Mouse (Mus musculus): ENCODE results near the gene Scarf1. TPM values are rescaled to one million over a fixed set of nuclear protein-coding genes. Genes with fewer than 3 reads are reported as not detected.

Gene Scarf1
- total and polyA plus RNA-seq, 3 experiments: 0.15 to 0.28 TPM; not detected in 1

- DNase-seq (ENCODE audit: low read depth, low spot score): no peak
- Histone ChIP-seq H3K4me3 (ENCODE audit: control insufficient read depth in 1 of 2, insufficient read depth in 1 of 2, low read depth in 2 of 2, low read length in 2 of 2) (no peak overlapping the region), H3K9ac (ENCODE audit: control insufficient read depth, low read depth, low read length, poor library complexity, severe bottlenecking) (no peak overlapping the region), H3K9me3 (replicated peaks; ENCODE audit: insufficient read depth, low read length) (no peaks in the 10 kb centered on the region), H3K27me3 (ENCODE audit: control insufficient read depth in 1 of 2, insufficient read depth in 2 of 2, low read length in 2 of 2) (no peaks in the 10 kb centered on the region), H3K4me1 (ENCODE audit: control insufficient read depth in 1 of 2, insufficient read depth in 2 of 2, low read length in 2 of 2) (no peaks in the 10 kb centered on the region), H3K27ac (ENCODE audit: control insufficient read depth, low read depth, low read length) (no peak overlapping the region), H3K36me3 (ENCODE audit: control insufficient read depth in 1 of 2, insufficient read depth in 2 of 2, low read length in 2 of 2) (no peaks in the 10 kb centered on the region), H3K79me2 (ENCODE audit: control insufficient read depth, insufficient read depth, low read length, poor library complexity) (no peaks in the 10 kb centered on the region)
- no peak for TF ChIP-seq NELFE (IDR thresholded peaks at IDR 0.05; ENCODE audit: low read depth, low read length)
- no peak for TF ChIP-seq ZMIZ1 (IDR thresholded peaks at IDR 0.05; ENCODE audit: low read depth, low read length)
- TF ChIP-seq MAZ (IDR thresholded peaks at IDR 0.05; ENCODE audit: low read depth, low read length): no peak
- no peak for TF ChIP-seq TAL1 (IDR thresholded peaks at IDR 0.05; ENCODE audit: low read length)
- TF ChIP-seq MYB (IDR thresholded peaks at IDR 0.05; ENCODE audit: low read depth, low read length): no peak
- TF ChIP-seq JUND (IDR thresholded peaks at IDR 0.05; ENCODE audit: low read depth, low read length): no peak
- no peak for TF ChIP-seq HCFC1 (IDR thresholded peaks at IDR 0.05; ENCODE audit: low read depth, low read length)
- TF ChIP-seq MYC (IDR thresholded peaks at IDR 0.05; ENCODE audit: low read depth, low read length): no peak
- TF ChIP-seq GABPA (IDR thresholded peaks at IDR 0.05; ENCODE audit: low read depth, low read length): no peak
- TF ChIP-seq TBP (IDR thresholded peaks at IDR 0.05; ENCODE audit: low read depth, low read length): no peak
- no peak for TF ChIP-seq EP300 (IDR thresholded peaks at IDR 0.05; ENCODE audit: low read depth in 1 of 2, low read length in 2 of 2)
- no peak for TF ChIP-seq UBTF (IDR thresholded peaks at IDR 0.05; ENCODE audit: borderline replicate concordance, insufficient read depth, low read depth, low read length)
- TF ChIP-seq SIN3A (IDR thresholded peaks at IDR 0.05; ENCODE audit: low read length): no peak
- TF ChIP-seq POLR2AphosphoS5 (IDR thresholded peaks at IDR 0.05; ENCODE audit: borderline replicate concordance, low read depth, low read length): no peak
Observed at GRCm38 (mm10) chr11:75515186-75515585, 1.8 kb downstream of the Scarf1 start.

- Histone ChIP-seq H3K9ac (ENCODE audit: control insufficient read depth, low read depth, low read length, poor library complexity, severe bottlenecking) (no peak overlapping the region), H3K36me3 (ENCODE audit: control insufficient read depth in 1 of 2, insufficient read depth in 2 of 2, low read length in 2 of 2) (no peaks in the 10 kb centered on the region), H3K4me1 (ENCODE audit: control insufficient read depth in 1 of 2, insufficient read depth in 2 of 2, low read length in 2 of 2) (no peaks in the 10 kb centered on the region), H3K4me3 (ENCODE audit: control insufficient read depth in 1 of 2, insufficient read depth in 1 of 2, low read depth in 2 of 2, low read length in 2 of 2) (no peak overlapping the region), H3K27ac (ENCODE audit: control insufficient read depth, low read depth, low read length) (no peak overlapping the region), H3K9me3 (replicated peaks; ENCODE audit: insufficient read depth, low read length) (no peaks in the 10 kb centered on the region), H3K27me3 (ENCODE audit: control insufficient read depth in 1 of 2, insufficient read depth in 2 of 2, low read length in 2 of 2) (no peaks in the 10 kb centered on the region), H3K79me2 (ENCODE audit: control insufficient read depth, insufficient read depth, low read length, poor library complexity) (no peaks in the 10 kb centered on the region)
- no peak for TF ChIP-seq NRF1 (IDR thresholded peaks at IDR 0.05; ENCODE audit: insufficient read depth, low read depth, low read length, poor library complexity, severe bottlenecking)
- TF ChIP-seq HCFC1 (IDR thresholded peaks at IDR 0.05; ENCODE audit: low read depth, low read length): no peak
- no peak for TF ChIP-seq BHLHE40 (IDR thresholded peaks at IDR 0.05; ENCODE audit: borderline replicate concordance, low read depth, low read length)
- no peak for DNase-seq (ENCODE audit: low read depth, low spot score)
Observed at GRCm38 (mm10) chr11:75519834-75520633, 6.7 kb downstream of the Scarf1 start.

Data from MEL (cell line).